Mouse (Mus musculus): ENCODE measurements around the gene Herc3. TPM values are rescaled to one million over a fixed set of nuclear protein-coding genes. Genes with fewer than 3 reads are reported as not detected.

The Herc3 gene
- total and polyA plus RNA-seq, 2 experiments from 2014 or later: 44.4 to 130 TPM

DNA sequence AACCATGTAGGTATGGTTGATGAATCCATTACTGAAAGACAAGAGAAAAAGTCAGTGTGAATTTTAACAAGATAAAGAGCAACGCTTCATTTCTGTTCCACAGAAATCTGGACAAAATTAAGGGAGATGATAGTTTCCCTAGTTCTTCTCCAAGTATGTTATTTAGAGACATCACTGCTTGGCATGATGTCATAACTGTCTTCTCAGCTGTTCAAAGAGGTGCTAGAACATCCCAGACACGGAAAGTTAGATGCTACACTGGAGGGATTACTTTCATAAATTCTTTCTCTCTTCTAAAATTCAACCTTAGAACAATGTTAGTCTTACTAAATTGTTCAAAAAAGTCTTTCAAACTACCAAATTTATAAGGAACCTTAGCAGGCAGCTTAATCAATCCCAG lies 129.3 kb downstream of the Herc3 start:
- Histone ChIP-seq H3K9me3 (replicated peaks; ENCODE audit: control insufficient read depth, low read length) (no peaks in the 10 kb centered on the region), H3K4me3 (ENCODE audit: low read depth, low read length) (no peak overlapping the region), H3K4me2 (ENCODE audit: low read depth, low read length) (no peak overlapping the region), H3K4me1 (ENCODE audit: control insufficient read depth, insufficient read depth) (no peaks in the 10 kb centered on the region), H3K9ac (replicated peaks; ENCODE audit: low read depth, low read length) (no peak overlapping the region), H3K36me3 (replicated peaks; ENCODE audit: control insufficient read depth, insufficient read depth, low read length) (peaks cover 12% of the 10 kb centered on the region; the same call in 1 of the 2 replicates), H3K27me3 (ENCODE audit: control insufficient read depth, insufficient read depth, low read length) (no peaks in the 10 kb centered on the region), H3K27ac (ENCODE audit: low read depth) (no peak overlapping the region)
- DNase-seq (ENCODE audit: low spot score): no peak
- ATAC-seq (ENCODE audit: insufficient read depth, low read depth): no peak
- TF ChIP-seq CTCF (IDR thresholded peaks at IDR 0.05; ENCODE audit: low read depth) (no peak), EP300 (IDR thresholded peaks at IDR 0.05; ENCODE audit: low read depth) (no peak)
- WGBS: 79% methylated on average over 2 of the region's 2 CpGs

DNA sequence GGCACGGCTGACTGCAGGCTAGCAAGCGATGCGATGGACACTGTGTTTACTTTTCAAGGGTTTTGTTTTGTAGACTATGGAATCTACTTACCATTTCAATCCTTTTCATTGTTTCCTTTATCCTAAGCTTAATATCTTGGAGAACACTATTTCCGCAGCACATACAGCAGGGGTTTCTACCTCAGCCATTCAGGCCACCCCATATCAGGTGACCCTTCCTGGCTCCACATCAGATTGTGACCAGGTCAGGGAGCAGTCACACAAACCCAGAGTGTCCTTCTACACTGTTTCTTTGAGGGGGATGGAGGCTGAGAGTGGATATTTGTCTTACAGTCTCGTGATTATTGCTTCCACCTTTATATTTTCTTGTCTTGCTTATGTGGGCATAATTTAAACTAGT lies 131.4 kb downstream of the Herc3 start:
- H3K27me3 ChIP-seq (ENCODE audit: control insufficient read depth, insufficient read depth, low read length): no peaks in the 10 kb centered on the region

DNA sequence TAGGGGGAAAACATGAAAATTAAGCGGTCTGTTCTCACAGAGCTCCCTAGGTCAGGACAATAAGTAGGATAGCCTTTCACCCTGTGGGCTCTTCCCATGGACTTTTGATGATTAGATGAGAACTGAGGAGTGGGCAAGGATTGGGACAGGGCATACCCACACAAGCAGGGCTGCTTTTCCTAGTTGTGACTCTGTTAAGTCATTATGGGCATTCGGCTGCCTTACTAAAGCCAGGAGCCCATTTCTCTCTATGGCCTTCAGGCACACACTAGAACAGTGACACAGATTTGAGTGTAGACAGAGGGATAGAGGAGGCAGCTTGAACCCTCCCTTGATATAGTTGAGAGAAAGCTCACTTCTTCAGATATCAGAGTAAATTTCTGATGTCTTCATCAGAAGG lies 132.8 kb downstream of the Herc3 start:
- TF ChIP-seq CTCF (IDR thresholded peaks at IDR 0.05; ENCODE audit: low read depth): no peak
- TF ChIP-seq EP300 (IDR thresholded peaks at IDR 0.05; ENCODE audit: low read depth): no peak
- WGBS: 88% methylated on average over 2 of the region's 2 CpGs

More for the DNA sequence above, 131.4 kb downstream of the Herc3 start:
- Histone ChIP-seq H3K9ac (replicated peaks; ENCODE audit: low read depth, low read length) (no peak overlapping the region), H3K4me1 (ENCODE audit: control insufficient read depth, insufficient read depth) (no peaks in the 10 kb centered on the region), H3K27ac (ENCODE audit: low read depth) (no peak overlapping the region), H3K36me3 (replicated peaks; ENCODE audit: control insufficient read depth, insufficient read depth, low read length) (peaks cover 3% of the 10 kb centered on the region; the same call in 1 of the 2 replicates), H3K4me2 (ENCODE audit: low read depth, low read length) (no peak overlapping the region), H3K9me3 (replicated peaks; ENCODE audit: control insufficient read depth, low read length) (no peaks in the 10 kb centered on the region), H3K4me3 (ENCODE audit: low read depth, low read length) (no peak overlapping the region)
- DNase-seq (ENCODE audit: low spot score): no peak
- WGBS: 89% methylated on average over 5 of the region's 5 CpGs
- TF ChIP-seq EP300 (IDR thresholded peaks at IDR 0.05; ENCODE audit: low read depth): no peak
- ATAC-seq (ENCODE audit: insufficient read depth, low read depth): no peak

DNA sequence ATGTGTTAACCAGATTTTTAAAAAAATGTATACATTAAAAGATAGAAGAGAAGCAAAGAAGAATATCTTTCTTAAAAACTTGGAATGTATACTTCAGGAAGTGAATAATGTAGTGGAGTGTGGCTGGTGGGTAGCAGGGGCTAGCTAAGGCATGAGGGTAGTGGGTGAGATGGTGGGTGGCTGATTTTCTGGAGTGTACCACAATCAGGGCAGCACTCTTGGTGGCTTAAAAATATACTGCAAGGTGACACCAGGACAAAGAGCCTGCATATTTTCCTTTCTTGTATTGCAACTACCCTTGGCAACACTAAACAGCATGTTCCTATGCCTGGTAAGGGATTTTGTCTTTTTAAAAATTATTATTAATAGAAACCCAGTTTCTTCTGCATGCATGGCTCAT lies 133.3 kb downstream of the Herc3 start:
- H3K9ac ChIP-seq (replicated peaks; ENCODE audit: low read depth, low read length): no peak overlapping the region
- H3K4me2 ChIP-seq (ENCODE audit: low read depth, low read length): no peak overlapping the region
- H3K4me3 ChIP-seq (ENCODE audit: low read depth, low read length): no peak overlapping the region
- no peak for TF ChIP-seq CTCF (IDR thresholded peaks at IDR 0.05; ENCODE audit: low read depth)
- no peak for TF ChIP-seq EP300 (IDR thresholded peaks at IDR 0.05; ENCODE audit: low read depth)
- no peak overlapping the region for H3K27ac ChIP-seq (ENCODE audit: low read depth)
- no peaks in the 10 kb centered on the region for H3K9me3 ChIP-seq (replicated peaks; ENCODE audit: control insufficient read depth, low read length)
- DNase-seq (ENCODE audit: low spot score) (no peak), ATAC-seq (ENCODE audit: insufficient read depth, low read depth) (no peak)
- H3K4me1 ChIP-seq (ENCODE audit: control insufficient read depth, insufficient read depth): no peaks in the 10 kb centered on the region
- H3K27me3 ChIP-seq (ENCODE audit: control insufficient read depth, insufficient read depth, low read length): no peaks in the 10 kb centered on the region
- peaks cover 3% of the 10 kb centered on the region; the same call in 1 of the 2 replicates for H3K36me3 ChIP-seq (replicated peaks; ENCODE audit: control insufficient read depth, insufficient read depth, low read length)

More for the DNA sequence above, 132.8 kb downstream of the Herc3 start:
- Histone ChIP-seq H3K27me3 (ENCODE audit: control insufficient read depth, insufficient read depth, low read length) (no peaks in the 10 kb centered on the region), H3K4me1 (ENCODE audit: control insufficient read depth, insufficient read depth) (no peaks in the 10 kb centered on the region), H3K9me3 (replicated peaks; ENCODE audit: control insufficient read depth, low read length) (no peaks in the 10 kb centered on the region), H3K9ac (replicated peaks; ENCODE audit: low read depth, low read length) (no peak overlapping the region), H3K36me3 (replicated peaks; ENCODE audit: control insufficient read depth, insufficient read depth, low read length) (peaks cover 3% of the 10 kb centered on the region; the same call in 1 of the 2 replicates), H3K27ac (ENCODE audit: low read depth) (no peak overlapping the region), H3K4me2 (ENCODE audit: low read depth, low read length) (no peak overlapping the region), H3K4me3 (ENCODE audit: low read depth, low read length) (no peak overlapping the region)
- DNase-seq (ENCODE audit: low spot score) (no peak), ATAC-seq (ENCODE audit: insufficient read depth, low read depth) (no peak)

DNA sequence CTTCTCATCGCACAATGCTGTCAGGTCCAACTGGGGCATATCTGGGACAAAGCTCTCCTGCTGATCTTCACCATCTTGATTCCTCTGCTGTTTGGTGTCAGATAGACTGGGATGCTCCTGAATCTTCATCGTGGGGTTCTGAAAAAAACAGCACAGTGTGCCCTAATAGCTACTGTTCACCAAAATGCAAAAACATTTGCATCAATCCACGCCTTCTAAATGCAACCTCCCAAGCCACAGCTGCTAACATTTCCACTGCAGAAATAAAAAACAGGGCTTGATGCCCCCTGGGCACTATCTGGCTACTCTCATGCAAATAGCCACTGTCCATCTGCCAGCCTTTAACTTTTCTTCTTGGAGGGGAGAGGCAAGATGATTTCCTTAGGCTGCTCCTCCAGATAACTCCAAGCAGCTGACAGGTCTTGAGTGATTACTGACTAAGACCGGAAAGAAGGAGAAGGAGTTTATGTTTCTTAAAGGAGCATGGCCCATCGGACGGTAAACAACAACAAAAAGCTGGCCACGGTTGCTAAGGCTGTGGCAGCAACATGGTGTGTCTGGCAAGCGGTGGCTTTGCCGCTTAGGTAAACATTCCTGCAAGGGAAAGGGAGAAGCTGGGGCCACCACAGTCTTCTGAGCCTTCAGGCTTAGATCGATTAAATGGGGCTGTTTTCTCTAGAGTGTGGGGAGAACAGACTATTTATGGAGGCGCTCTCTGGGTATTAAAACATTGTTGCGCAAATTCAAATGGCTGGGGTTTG lies 134.0 kb downstream of the Herc3 start:
- Histone ChIP-seq H3K36me3 (replicated peaks; ENCODE audit: control insufficient read depth, insufficient read depth, low read length) (peaks cover 3% of the 10 kb centered on the region; the same call in 1 of the 2 replicates), H3K27ac (ENCODE audit: low read depth) (no peak overlapping the region), H3K27me3 (ENCODE audit: control insufficient read depth, insufficient read depth, low read length) (no peaks in the 10 kb centered on the region), H3K9me3 (replicated peaks; ENCODE audit: control insufficient read depth, low read length) (no peaks in the 10 kb centered on the region), H3K9ac (replicated peaks; ENCODE audit: low read depth, low read length) (no peak overlapping the region), H3K4me1 (ENCODE audit: control insufficient read depth, insufficient read depth) (no peaks in the 10 kb centered on the region), H3K4me3 (ENCODE audit: low read depth, low read length) (no peak overlapping the region), H3K4me2 (ENCODE audit: low read depth, low read length) (no peak overlapping the region)
- DNase-seq (ENCODE audit: low spot score) (no peak), ATAC-seq (ENCODE audit: insufficient read depth, low read depth) (no peak)
- TF ChIP-seq EP300 (IDR thresholded peaks at IDR 0.05; ENCODE audit: low read depth): no peak
- no peak for TF ChIP-seq CTCF (IDR thresholded peaks at IDR 0.05; ENCODE audit: low read depth)
- WGBS: 47% methylated on average over 12 of the region's 12 CpGs

DNA sequence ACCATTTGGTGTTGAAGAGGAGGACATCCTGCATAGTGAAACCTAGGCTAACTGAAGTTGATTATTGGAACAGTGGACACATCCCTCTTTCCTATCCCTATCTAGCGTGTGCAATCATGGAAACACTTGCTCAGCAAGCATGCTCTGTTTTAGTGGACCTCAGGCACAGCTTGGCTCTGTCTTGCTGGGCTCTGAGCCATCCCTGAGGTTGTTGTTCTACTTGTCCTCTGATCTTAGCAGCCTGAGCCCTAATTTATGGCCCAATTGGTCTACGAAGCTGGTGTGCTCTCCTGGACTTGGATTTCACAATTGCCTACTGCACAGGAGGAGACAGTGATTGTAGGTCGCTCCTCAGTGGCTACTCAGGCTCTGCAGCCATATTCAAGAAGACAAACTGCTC lies 137.0 kb downstream of the Herc3 start:
- Histone ChIP-seq H3K4me2 (ENCODE audit: low read depth, low read length) (no peak overlapping the region), H3K9ac (replicated peaks; ENCODE audit: low read depth, low read length) (no peak overlapping the region), H3K27me3 (ENCODE audit: control insufficient read depth, insufficient read depth, low read length) (no peaks in the 10 kb centered on the region), H3K27ac (ENCODE audit: low read depth) (no peak overlapping the region), H3K4me1 (ENCODE audit: control insufficient read depth, insufficient read depth) (no peaks in the 10 kb centered on the region), H3K9me3 (replicated peaks; ENCODE audit: control insufficient read depth, low read length) (no peaks in the 10 kb centered on the region), H3K36me3 (replicated peaks; ENCODE audit: control insufficient read depth, insufficient read depth, low read length) (peaks cover 3% of the 10 kb centered on the region; the same call in 1 of the 2 replicates), H3K4me3 (ENCODE audit: low read depth, low read length) (no peak overlapping the region)
- WGBS: 90% methylated on average over 3 of the region's 3 CpGs
- DNase-seq (ENCODE audit: low spot score) (no peak), ATAC-seq (ENCODE audit: insufficient read depth, low read depth) (no peak)
- TF ChIP-seq CTCF (IDR thresholded peaks at IDR 0.05; ENCODE audit: low read depth) (no peak), EP300 (IDR thresholded peaks at IDR 0.05; ENCODE audit: low read depth) (no peak)

Other genes starting within 250 kb of the Herc3 start
- 59.8 and 74.3 TPM in 2 replicates for gene Abcg2, start 246.9 kb upstream of the Herc3 start, total RNA-seq (2014; rRNA removed; ENCODE audit: low replicate concordance)
- gene Abcg2, start 246.9 kb upstream of the Herc3 start, polyA plus RNA-seq (2015; fragmentation: Nextera tagmentation; extraction: Ambion mirVana): 42.1 and 47.3 TPM in 2 replicates
- 1.2 TPM in 1 of 2 replicates, not detected in the other for gene Nap1l5, start 75.6 kb downstream of the Herc3 start, total RNA-seq (2014; rRNA removed; ENCODE audit: low replicate concordance)
- 1.9 and 2.5 TPM in 2 replicates for gene Nap1l5, start 75.6 kb downstream of the Herc3 start, polyA plus RNA-seq (2015; fragmentation: Nextera tagmentation; extraction: Ambion mirVana)
- gene Fam13a, start 193.1 kb downstream of the Herc3 start, total RNA-seq (2014; rRNA removed; ENCODE audit: low replicate concordance): 3.3 and 12.4 TPM in 2 replicates
- gene Fam13a, start 193.1 kb downstream of the Herc3 start, polyA plus RNA-seq (2015; fragmentation: Nextera tagmentation; extraction: Ambion mirVana): 9.5 and 10.7 TPM in 2 replicates